Mouse (Mus musculus) lung, postnatal 0 days (tissue): ENCODE measurements around the gene Prkce.

Experiments
- CTCF ChIP-seq: IDR thresholded peaks from 2 replicates; pipeline ENCODE4 v1.5.1; 2016; ENCODE audit warnings: antibody characterized with exemption, mild to moderate bottlenecking
- EP300 ChIP-seq: IDR thresholded peaks from 2 replicates; pipeline ENCODE4 v1.6.1; 2016; ENCODE audit warnings: antibody characterized with exemption, mild to moderate bottlenecking, control low read depth

DNA sequence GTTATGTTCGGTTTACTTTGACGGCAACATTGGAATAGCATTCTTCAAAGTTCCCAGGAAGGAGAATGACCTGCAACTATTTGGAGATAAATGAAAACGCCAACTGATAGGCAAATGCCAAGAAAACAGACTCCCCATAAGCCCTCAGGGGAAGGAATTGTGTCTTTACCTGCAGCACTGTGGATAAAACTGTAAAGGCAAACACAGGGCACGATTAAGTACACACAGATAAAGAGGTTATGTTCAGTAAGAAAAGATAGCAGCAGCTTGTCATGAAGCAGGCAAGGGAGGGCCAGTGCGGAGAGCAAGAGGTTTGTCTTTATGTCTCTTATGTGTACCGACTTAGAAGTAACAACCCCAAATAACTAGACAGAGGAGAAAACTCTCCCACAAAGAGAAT, 326.9 kb downstream of the Prkce start:
- TF ChIP-seq CTCF (no peak), EP300 (no peak)
